Mouse (Mus musculus) heart, embryonic 11.5 days (tissue): ENCODE measurements around the gene Mon2. TPM values are rescaled to one million over a fixed set of nuclear protein-coding genes. Genes with fewer than 3 reads are reported as not detected.

Source experiments
- ATAC-seq: fragments of 200-750 bp; cut with Nextera tagmentation; replicated peaks from 2 replicates; pipeline ENCODE4 v1.8.0; 2017; ENCODE audit warnings: moderate library complexity; ENCODE audit not compliant: insufficient number of reproducible peaks, low FRiP score, low TSS enrichment
- H3K27ac ChIP-seq: fragments of 300-500 bp; sonication (generic); 2 replicates; pipeline ENCODE4 v1.5.1; 2014; ENCODE audit warnings: mild to moderate bottlenecking, low read depth, low read length
- H3K27me3 ChIP-seq: fragments of 300-500 bp; sonication (generic); 2 replicates; pipeline ENCODE4 v1.6.1; 2014; ENCODE audit warnings: mild to moderate bottlenecking, low read length, mixed read lengths; ENCODE audit not compliant: control insufficient read depth, insufficient read depth
- H3K36me3 ChIP-seq: fragments of 300-500 bp; sonication (generic); 2 replicates; pipeline ENCODE4 v1.6.1; 2014; ENCODE audit warnings: mild to moderate bottlenecking, low read length, moderate library complexity, mixed read lengths; ENCODE audit not compliant: control insufficient read depth, insufficient read depth
- H3K4me1 ChIP-seq: fragments of 300-500 bp; sonication (generic); 2 replicates; pipeline ENCODE4 v1.6.1; 2014; ENCODE audit warnings: low read length; ENCODE audit not compliant: control insufficient read depth, insufficient read depth
- H3K4me2 ChIP-seq: fragments of 300-500 bp; sonication (generic); 2 replicates; pipeline ENCODE4 v1.6.1; 2014; ENCODE audit warnings: mild to moderate bottlenecking, moderate library complexity
- H3K4me3 ChIP-seq: fragments of 300-500 bp; sonication (generic); 2 replicates; pipeline ENCODE4 v1.5.1; 2014; ENCODE audit warnings: low read depth, low read length
- H3K9ac ChIP-seq: fragments of 300-500 bp; sonication (generic); 2 replicates; pipeline ENCODE4 v1.6.1; 2014; ENCODE audit warnings: mild to moderate bottlenecking, low read depth, low read length, moderate library complexity
- H3K9me3 ChIP-seq: fragments of 300-500 bp; sonication (generic); replicated peaks from 2 replicates; pipeline ENCODE4 v1.6.1; 2016; ENCODE audit warnings: low read length; ENCODE audit not compliant: control insufficient read depth
- WGBS: fragments of 180-500 bp; shearing (Covaris S2); extraction: QIAGEN DNeasy Blood & Tissue Kit; methylation state at CpG from one replicate; pipeline ENCODE4 v1.1.7; 2014; ENCODE audit not compliant: insufficient replicate concordance; 5-methylcytosine and 5-hydroxymethylcytosine counted together
- polyA plus RNA-seq: library from polyadenylated mRNA; unstranded; fragments of >200 nt; fragmentation: Nextera tagmentation; extraction: Ambion mirVana; gene quantifications from 2 replicates; pipeline ENCODE4 v1.2.1, GENCODE M21; 2014

The Mon2 gene
- polyA plus RNA-seq = 23.0 and 23.7 TPM in 2 replicates

- peak within 1 kb of the TSS; percentile 76 for H3K27ac ChIP-seq
- H3K4me3 ChIP-seq = peak within 1 kb of the TSS; percentile 100
- no peaks in the 10 kb centered on the region for H3K36me3 ChIP-seq
- under 1% methylated on average over 58 of the region's 58 CpGs for WGBS
- peak within 1 kb of the TSS; percentile 88 for H3K4me2 ChIP-seq
- H3K9me3 ChIP-seq = no peaks in the 10 kb centered on the region
- H3K9ac ChIP-seq = peak within 1 kb of the TSS; percentile 90
- H3K27me3 ChIP-seq = no peaks in the 10 kb centered on the region
- ATAC-seq = peak; percentile 100
- peaks cover 14% of the 10 kb centered on the region for H3K4me1 ChIP-seq
Measured at GRCm38 (mm10) chr10:123076245-123077023, at the start of gene Mon2. Gene Mon2, minus strand, starts transcription at chr10:123076505.

DNA sequence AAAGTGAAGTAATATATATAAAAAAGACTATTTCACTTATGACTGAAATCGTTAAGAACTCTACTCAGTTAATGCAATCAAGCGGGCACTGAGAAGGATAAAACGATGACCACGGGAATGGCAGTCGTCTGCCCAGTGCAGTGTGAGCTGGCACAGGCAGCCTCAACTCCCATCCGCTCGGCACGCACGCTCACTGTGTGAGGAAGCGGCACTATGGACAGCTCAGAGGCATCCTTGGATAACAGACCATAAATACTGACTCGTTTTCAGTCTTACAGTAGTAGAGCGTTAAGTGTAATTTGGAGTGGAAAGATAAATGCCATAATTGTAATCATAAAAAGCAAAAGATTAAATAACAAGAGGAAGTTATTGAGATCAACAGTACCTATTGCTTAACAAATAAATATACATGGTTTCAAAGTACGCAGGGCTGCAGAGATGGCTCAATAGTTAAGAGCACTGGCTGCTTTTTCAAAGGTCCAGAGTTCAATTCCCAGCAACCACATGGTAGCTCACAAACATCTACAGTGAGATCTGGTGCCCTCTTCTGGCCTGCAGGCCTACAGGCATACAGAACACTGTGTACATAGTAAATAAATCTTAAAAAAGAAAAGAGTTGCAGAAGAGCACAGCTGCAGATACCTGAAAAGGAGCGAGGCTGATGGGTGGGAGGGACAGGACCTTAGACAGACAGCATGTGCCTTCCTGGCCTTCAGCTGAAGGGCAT is 44.5 kb upstream of the Mon2 start:
- no peaks in the 10 kb centered on the region for H3K4me1 ChIP-seq
- peaks cover 23% of the 10 kb centered on the region for H3K36me3 ChIP-seq
- no peaks in the 10 kb centered on the region for H3K9me3 ChIP-seq
- H3K9ac ChIP-seq = no peak overlapping the region
- 96% methylated on average over 14 of the region's 14 CpGs for WGBS
- H3K27ac ChIP-seq = no peak overlapping the region
- no peak overlapping the region for H3K4me3 ChIP-seq
- H3K27me3 ChIP-seq = no peaks in the 10 kb centered on the region
- ATAC-seq = no peak
- no peak overlapping the region for H3K4me2 ChIP-seq

DNA sequence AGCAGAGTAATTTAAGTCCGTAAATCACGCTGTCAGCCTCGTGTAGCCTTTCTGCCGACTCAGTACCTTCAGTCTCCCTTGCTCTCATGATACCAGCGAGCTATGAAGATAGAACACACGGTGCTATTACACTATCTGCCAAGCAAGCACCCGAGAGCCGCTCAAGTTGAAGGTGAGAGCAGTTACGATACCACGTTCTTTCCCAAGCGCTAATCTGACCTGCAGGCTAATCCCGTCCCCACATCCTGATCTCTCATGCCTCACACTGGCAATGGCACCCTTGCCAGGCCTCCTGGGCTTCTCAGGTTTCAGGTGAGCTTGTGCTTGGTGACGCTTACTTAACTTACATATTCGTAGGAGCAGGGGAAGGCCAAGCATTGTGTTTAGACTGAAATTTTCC is 40.6 kb upstream of the Mon2 start:
- Histone ChIP-seq H3K4me1 (no peaks in the 10 kb centered on the region), H3K4me2 (no peak overlapping the region), H3K9me3 (no peaks in the 10 kb centered on the region), H3K36me3 (peaks cover 22% of the 10 kb centered on the region), H3K27ac (no peak overlapping the region), H3K9ac (no peak overlapping the region), H3K27me3 (no peaks in the 10 kb centered on the region), H3K4me3 (no peak overlapping the region)
- WGBS = 85% methylated on average over 14 of the region's 14 CpGs
- ATAC-seq = no peak

DNA sequence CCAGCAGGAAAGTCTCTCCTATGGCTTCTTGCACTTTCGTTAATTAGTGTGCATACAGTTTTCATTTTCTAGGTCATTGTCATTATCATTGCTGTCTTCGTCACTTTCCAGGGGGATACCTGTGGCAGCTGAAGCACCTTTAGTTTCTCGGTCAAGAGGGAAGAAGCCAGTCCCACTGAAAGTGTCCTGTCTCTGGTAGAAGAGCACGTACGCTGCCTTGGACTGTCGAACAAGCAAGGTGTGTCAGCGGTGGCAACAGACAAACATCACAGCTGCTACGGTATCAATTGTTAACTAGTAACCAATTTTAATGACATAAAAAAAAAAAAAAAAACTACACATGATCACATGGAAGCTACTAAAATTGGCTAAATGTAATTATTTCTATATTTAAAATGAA is 37.2 kb upstream of the Mon2 start:
- WGBS = 91% methylated on average over 8 of the region's 8 CpGs

DNA sequence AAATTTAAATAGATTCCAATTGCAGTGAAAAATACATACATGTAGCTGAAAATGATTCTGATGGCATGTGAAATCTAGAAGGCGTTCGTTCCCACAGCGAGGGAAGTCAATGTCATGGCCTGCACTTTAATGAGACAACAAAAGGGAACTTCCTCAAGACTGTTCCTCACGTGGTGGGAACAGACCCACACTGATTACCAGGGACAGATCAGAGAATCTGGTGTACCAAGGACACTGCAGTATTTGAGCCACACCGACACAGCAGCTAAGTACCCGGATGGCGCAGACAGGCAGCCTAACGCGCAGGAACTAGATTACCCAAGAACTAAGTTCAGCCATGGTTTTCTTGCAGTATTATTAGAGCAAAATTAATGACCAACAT is 36.5 kb upstream of the Mon2 start:
- H3K9me3 ChIP-seq = no peaks in the 10 kb centered on the region
- no peaks in the 10 kb centered on the region for H3K4me1 ChIP-seq
- H3K4me3 ChIP-seq = no peak overlapping the region
- no peak overlapping the region for H3K4me2 ChIP-seq
- no peak for ATAC-seq
- H3K36me3 ChIP-seq = peaks cover 17% of the 10 kb centered on the region
- no peaks in the 10 kb centered on the region for H3K27me3 ChIP-seq
- H3K27ac ChIP-seq = no peak overlapping the region
- 91% methylated on average over 9 of the region's 9 CpGs for WGBS
- no peak overlapping the region for H3K9ac ChIP-seq

More for the DNA sequence above, 37.2 kb upstream of the Mon2 start:
- Histone ChIP-seq H3K27ac (no peak overlapping the region), H3K27me3 (no peaks in the 10 kb centered on the region), H3K9ac (no peak overlapping the region), H3K36me3 (peaks cover 17% of the 10 kb centered on the region), H3K4me3 (no peak overlapping the region), H3K4me1 (no peaks in the 10 kb centered on the region), H3K4me2 (no peak overlapping the region), H3K9me3 (no peaks in the 10 kb centered on the region)
- ATAC-seq = no peak

GRCm38 (mm10) chr10:123112056-123112786 is 35.9 kb upstream of the Mon2 start:
- H3K27ac ChIP-seq = no peak overlapping the region
- H3K4me3 ChIP-seq = no peak overlapping the region
- no peak for ATAC-seq
- H3K9ac ChIP-seq = no peak overlapping the region
- no peaks in the 10 kb centered on the region for H3K4me1 ChIP-seq
- peaks cover 14% of the 10 kb centered on the region for H3K36me3 ChIP-seq
- H3K4me2 ChIP-seq = no peak overlapping the region
- no peaks in the 10 kb centered on the region for H3K9me3 ChIP-seq
- no peaks in the 10 kb centered on the region for H3K27me3 ChIP-seq
- WGBS = 88% methylated on average over 11 of the region's 11 CpGs

- Histone ChIP-seq H3K36me3 (peaks cover 11% of the 10 kb centered on the region), H3K4me1 (no peaks in the 10 kb centered on the region), H3K4me2 (no peak overlapping the region), H3K27me3 (no peaks in the 10 kb centered on the region), H3K9ac (no peak overlapping the region), H3K4me3 (no peak overlapping the region), H3K27ac (no peak overlapping the region), H3K9me3 (no peaks in the 10 kb centered on the region)
- no peak for ATAC-seq
- 77% methylated on average over 11 of the region's 11 CpGs for WGBS
Measured at GRCm38 (mm10) chr10:123110548-123110947, 34.2 kb upstream of the Mon2 start.

GRCm38 (mm10) chr10:123108527-123108926 is 32.2 kb upstream of the Mon2 start:
- H3K9ac ChIP-seq = no peak overlapping the region
- WGBS = 100% methylated on average over 1 of the region's 1 CpGs
- H3K27me3 ChIP-seq = no peaks in the 10 kb centered on the region
- H3K36me3 ChIP-seq = 0 out of 2 replicates have a peak, but pooled peaks cover 2% of the 10 kb centered on the region
- H3K27ac ChIP-seq = no peak overlapping the region
- H3K4me3 ChIP-seq = no peak overlapping the region
- no peak overlapping the region for H3K4me2 ChIP-seq
- no peaks in the 10 kb centered on the region for H3K4me1 ChIP-seq
- H3K9me3 ChIP-seq = no peaks in the 10 kb centered on the region
- ATAC-seq = no peak
